Mouse (Mus musculus) layer of hippocampus, postnatal 10 days (tissue): ENCODE measurements around the gene A630095N17Rik. TPM values are rescaled to one million over a fixed set of nuclear protein-coding genes. Genes with fewer than 3 reads are reported as not detected.

Source experiments
- DNase-seq, 2 experiments: peaks; one replicate each; pipeline ENCODE4 v3.0.0; 2021; ENCODE audit warnings: low spot score in 2 of 2
- microRNA-seq, 2 experiments: library from miRNA; unstranded; fragments of <30 nt; microRNA quantifications; one replicate each; pipeline ENCODE4 v1.2.0; 2021
- total RNA-seq, 2 experiments: library from RNA; stranded (reverse); gene quantifications; 2 replicates each; pipeline ENCODE4 v1.2.3; 2021

A630095N17Rik gene
- total RNA-seq, 2 experiments from 2014 or later: not detected

GRCm38 (mm10) chr1:75179334-75180104 is 52.4 kb downstream of the A630095N17Rik start:
- DNase-seq: peak; percentile 79 to 80

Small RNA genes within 50 kb of the gene (microRNA-seq; reads per million reads assigned to microRNA genes)
- gene Gm27943: 0 reads per million in 2 experiments

Other genes starting within 250 kb of the A630095N17Rik start
- gene Nhej1, start 106.9 kb downstream of the A630095N17Rik start, total RNA-seq: 1 to 10 TPM; 2.3 to 2.4 TPM
- under 1 TPM in 1 of 2 experiments, not detected in 1; 0.27 TPM for gene Slc23a3, start 98.2 kb downstream of the A630095N17Rik start, total RNA-seq
- gene Cnppd1, start 89.4 kb downstream of the A630095N17Rik start, total RNA-seq: 10 to 100 TPM; 35.3 to 35.8 TPM
- gene Retreg2, start 89.3 kb downstream of the A630095N17Rik start, total RNA-seq: 100 to 1,000 TPM; 138 to 144 TPM
- gene Zfand2b, start 63.5 kb downstream of the A630095N17Rik start, total RNA-seq: 10 to 100 TPM; 25.5 to 27.3 TPM
- gene Abcb6, start 51.7 kb downstream of the A630095N17Rik start, total RNA-seq: 10 to 100 TPM; 37.7 to 45.8 TPM
- gene Ankzf1, start 40.0 kb downstream of the A630095N17Rik start, total RNA-seq: 10 to 100 TPM; 19.9 to 21.0 TPM
- gene Atg9a, start 39.9 kb downstream of the A630095N17Rik start, total RNA-seq: 100 to 1,000 TPM in 1 of 2 experiments, 10 to 100 TPM in 1; 93.9 to 109 TPM
- gene Glb1l, start 21.3 kb downstream of the A630095N17Rik start, total RNA-seq: 10 to 100 TPM; 22.4 to 23.2 TPM
- 10 to 100 TPM; 88.8 to 97.7 TPM for gene Stk16, start 21.3 kb downstream of the A630095N17Rik start, total RNA-seq
- gene Tuba4a, start 12.2 kb downstream of the A630095N17Rik start, total RNA-seq: 100 to 1,000 TPM; 348 to 373 TPM
- 10 to 100 TPM; 52.9 to 60.9 TPM for gene Dnajb2, start 4.3 kb upstream of the A630095N17Rik start, total RNA-seq
- gene Ptprn, start 32.4 kb upstream of the A630095N17Rik start, total RNA-seq: 100 to 1,000 TPM; 238 to 251 TPM
- 100 to 1,000 TPM; 108 to 111 TPM for gene Resp18, start 46.3 kb upstream of the A630095N17Rik start, total RNA-seq
- gene Dnpep, start 85.9 kb upstream of the A630095N17Rik start, total RNA-seq: 10 to 100 TPM; 59.7 to 66.2 TPM
- 1 to 10 TPM; 1.2 to 1.8 TPM for gene Des, start 128.2 kb upstream of the A630095N17Rik start, total RNA-seq
- gene Speg, start 143.2 kb upstream of the A630095N17Rik start, total RNA-seq: 100 to 1,000 TPM; 164 to 175 TPM
- gene Gmppa, start 203.8 kb upstream of the A630095N17Rik start, total RNA-seq: 10 to 100 TPM; 55.0 to 60.5 TPM
- gene Asic4, start 218.3 kb upstream of the A630095N17Rik start, total RNA-seq: 10 to 100 TPM; 16.2 to 17.4 TPM
- 10 to 100 TPM; 78.4 to 79.4 TPM for gene Chpf, start 247.2 kb upstream of the A630095N17Rik start, total RNA-seq
- gene Tmem198, start 247.4 kb upstream of the A630095N17Rik start, total RNA-seq: 10 to 100 TPM; 48.3 to 53.8 TPM